Mouse (Mus musculus) ES-E14 (cell line): ENCODE measurements at regions not wholly inside any gene's neighbourhood (a gene's known extent, or its start where the extent isn't known, plus 50 kb on each side); places are given as distances from the start of the nearest gene placed in this dataset.

Experiments used
- DNase-seq: peaks from one replicate; pipeline ENCODE4 v3.0.0-alpha.2; 2013; ENCODE audit warnings: low read depth, low spot score
- H3K27ac ChIP-seq: 2 replicates; pipeline ENCODE4 v1.5.1; 2012; ENCODE audit warnings: low read depth, mild to moderate bottlenecking, low read length, moderate library complexity, mixed read lengths; ENCODE audit not compliant: poor library complexity, insufficient read depth, severe bottlenecking
- H3K36me3 ChIP-seq: 2 replicates; pipeline ENCODE4 v1.6.1; 2012; ENCODE audit warnings: mild to moderate bottlenecking, low read length, moderate library complexity, mixed read lengths; ENCODE audit not compliant: control insufficient read depth, poor library complexity, insufficient read depth, severe bottlenecking
- H3K4me1 ChIP-seq, 2 experiments: fragments of 150-350 bp in 1 of 2; sonication (generic) in 1 of 2; 2 replicates each; pipeline ENCODE4 v1.6.1; 2012; ENCODE audit warnings: low read length in 2 of 2, mild to moderate bottlenecking in 1 of 2, mixed read lengths in 1 of 2; ENCODE audit not compliant: control insufficient read depth in 2 of 2, insufficient read depth in 2 of 2, poor library complexity in 1 of 2
- H3K4me3 ChIP-seq, 2 experiments: fragments of 150-350 bp in 1 of 2; sonication (generic) in 1 of 2; 2 replicates each; pipeline ENCODE4 v1.5.1; 2012; ENCODE audit warnings: low read length in 2 of 2, low read depth in 1 of 2, mild to moderate bottlenecking in 1 of 2, mixed read lengths in 1 of 2; ENCODE audit not compliant: insufficient read depth in 1 of 2, poor library complexity in 1 of 2, severe bottlenecking in 1 of 2
- H3K9ac ChIP-seq: 2 replicates; pipeline ENCODE4 v1.6.1; 2012; ENCODE audit warnings: low read depth, mild to moderate bottlenecking, low read length, mixed read lengths; ENCODE audit not compliant: poor library complexity, insufficient read depth, severe bottlenecking
- H3K9me3 ChIP-seq: fragments of 150-350 bp; sonication (generic); 2 replicates; pipeline ENCODE4 v1.6.1; 2012; ENCODE audit warnings: low read depth, mild to moderate bottlenecking, low read length; ENCODE audit not compliant: control insufficient read depth, insufficient read depth
- CHD2 ChIP-seq: IDR thresholded peaks from 2 replicates; pipeline ENCODE4 v1.6.1; 2014; ENCODE audit warnings: mild to moderate bottlenecking, low read depth, low read length, inconsistent platforms
- HCFC1 ChIP-seq: IDR thresholded peaks from 2 replicates; pipeline ENCODE4 v1.6.1; 2012; ENCODE audit warnings: low read length, inconsistent platforms, borderline replicate concordance; ENCODE audit not compliant: insufficient read depth
- MAFK ChIP-seq: IDR thresholded peaks from 2 replicates; pipeline ENCODE4 v1.6.1; 2014; ENCODE audit warnings: mild to moderate bottlenecking, low read depth, low read length, inconsistent platforms; ENCODE audit not compliant: insufficient read depth
- ZC3H11A ChIP-seq: IDR thresholded peaks from 2 replicates; pipeline ENCODE4 v1.6.1; 2012; ENCODE audit warnings: low read depth, mild to moderate bottlenecking, inconsistent platforms, low read length, borderline replicate concordance
- ZNF384 ChIP-seq: IDR thresholded peaks from 2 replicates; pipeline ENCODE4 v1.6.1; 2012; ENCODE audit warnings: low read depth, low read length, inconsistent platforms
- in situ Hi-C, 2 experiments: fragments of 600-800 bp; cut with MboI; formaldehyde crosslinking; loops; one replicate each; pipeline ENCODE4 v1.15.1; 2025; ENCODE audit warnings: low sequenced_read_pairs in 2 of 2, inconsistent platforms in 1 of 2; ENCODE audit not compliant: unreplicated experiment in 2 of 2

- H3K36me3 ChIP-seq = no peaks in the 10 kb centered on the region
- H3K4me3 ChIP-seq = no peak overlapping the region
- H3K4me1 ChIP-seq = no peaks in the 10 kb centered on the region
- H3K27ac ChIP-seq = no peak overlapping the region
- TF ChIP-seq ZC3H11A (no peak), HCFC1 (no peak), CHD2 (no peak), MAFK (no peak), ZNF384 (no peak)
- in situ Hi-C loops = no loop called here
- H3K9ac ChIP-seq = no peak overlapping the region
- DNase-seq = no peak
- no peaks in the 10 kb centered on the region for H3K9me3 ChIP-seq
Observed at GRCm38 (mm10) chr13:10449502-10449901, 88.9 kb upstream of the Chrm3 start.

DNA sequence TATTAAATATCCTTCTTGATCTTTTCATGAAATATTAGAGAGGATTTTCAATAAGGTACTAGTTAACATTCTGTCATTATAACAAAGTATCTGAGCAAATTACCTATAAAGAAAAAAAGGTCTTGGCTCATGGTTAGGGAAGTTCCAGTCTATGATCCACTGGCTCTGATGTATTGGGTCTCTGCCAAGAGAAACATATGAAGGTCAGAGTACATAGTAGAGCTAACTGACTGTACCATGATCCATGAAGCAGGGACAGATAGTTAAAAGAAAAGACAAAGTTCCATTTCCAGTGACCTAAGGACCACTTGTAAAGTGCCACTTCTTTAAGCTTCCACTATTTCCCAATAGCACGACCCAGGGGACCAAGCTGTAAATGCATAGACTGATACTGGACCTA lies 87.2 kb upstream of the Chrm3 start:
- Histone ChIP-seq H3K27ac (no peak overlapping the region), H3K4me1 (no peaks in the 10 kb centered on the region), H3K9me3 (no peaks in the 10 kb centered on the region), H3K9ac (no peak overlapping the region), H3K36me3 (no peaks in the 10 kb centered on the region), H3K4me3 (no peak overlapping the region)
- in situ Hi-C loops = no loop called here
- TF ChIP-seq ZNF384 (no peak), MAFK (no peak), ZC3H11A (no peak), CHD2 (no peak), HCFC1 (no peak)
- DNase-seq = no peak

DNA sequence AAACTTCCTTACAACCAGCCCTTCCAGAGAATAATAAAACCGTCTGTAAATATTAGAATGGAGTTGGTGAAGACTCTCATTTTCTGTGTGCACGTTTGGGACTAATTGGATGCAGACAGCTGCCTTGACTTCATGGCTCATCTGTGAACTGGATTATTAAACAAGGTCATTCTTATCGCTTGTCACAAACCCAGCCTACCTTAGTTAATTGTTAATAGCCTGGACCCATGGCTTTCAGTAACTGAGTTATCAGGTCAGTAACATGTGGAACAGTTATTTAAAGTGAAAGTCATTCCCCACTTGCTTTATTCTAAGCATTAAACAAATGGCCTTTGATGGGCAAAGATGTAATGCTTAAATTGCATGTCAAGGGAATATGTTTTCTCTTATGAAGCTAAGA lies 85.0 kb upstream of the Chrm3 start:
- TF ChIP-seq HCFC1 = no peak
- no peak for TF ChIP-seq ZC3H11A
- no peak for TF ChIP-seq MAFK
- TF ChIP-seq ZNF384 = no peak
- no peak for TF ChIP-seq CHD2
- no peak overlapping the region for H3K9ac ChIP-seq
- no peak for DNase-seq
- no peaks in the 10 kb centered on the region for H3K9me3 ChIP-seq
- H3K4me1 ChIP-seq = no peaks in the 10 kb centered on the region
- no peak overlapping the region for H3K27ac ChIP-seq
- H3K4me3 ChIP-seq = no peak overlapping the region
- H3K36me3 ChIP-seq = no peaks in the 10 kb centered on the region
- in situ Hi-C loops = no loop called here
